Mouse (Mus musculus): Measurements from ENCODE around the gene Dnajc5. TPM values are rescaled to one million over a fixed set of nuclear protein-coding genes. Genes with fewer than 3 reads are reported as not detected.
A peak's percentile ranks its signal among the peaks of the same experiment; 100 is the strongest.

Gene Dnajc5
- total RNA-seq, 1 experiment from 2014 or later = 101 TPM

DNA sequence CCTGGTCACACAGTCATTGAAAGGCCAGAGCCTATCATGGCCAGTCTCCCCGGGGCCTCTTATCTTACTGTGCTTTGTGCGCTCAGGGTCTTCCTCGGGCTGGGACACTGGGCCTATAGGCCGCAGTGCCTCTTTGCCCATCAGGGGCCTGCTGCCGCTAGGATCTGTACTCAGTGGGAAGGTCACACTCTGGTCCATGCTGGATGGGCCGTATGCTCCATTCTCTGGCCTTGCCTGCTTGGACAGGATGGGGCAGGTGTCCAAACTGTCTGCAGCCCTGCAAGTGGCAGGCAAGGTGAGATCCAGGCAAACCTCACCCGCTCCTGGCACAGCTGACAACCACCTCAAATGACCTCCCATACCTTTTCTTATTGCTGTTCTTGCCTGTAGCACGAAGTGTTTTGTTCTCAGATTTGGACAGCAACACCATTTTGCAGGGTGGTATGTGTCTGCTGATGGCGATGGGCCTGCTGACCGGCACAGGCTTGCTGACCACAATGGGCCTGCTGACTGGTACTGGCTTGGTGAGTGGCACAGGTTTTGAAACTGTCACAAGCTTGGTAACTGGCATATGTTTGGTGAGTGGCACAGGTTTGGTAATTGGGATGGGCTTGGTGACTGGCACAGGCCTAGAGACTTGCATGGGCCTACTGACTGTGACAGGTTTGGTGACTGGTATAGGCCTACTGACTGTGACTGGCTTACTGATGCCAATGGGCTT is 68.9 kb downstream of the Dnajc5 start:
- DNase-seq = no peak

DNA sequence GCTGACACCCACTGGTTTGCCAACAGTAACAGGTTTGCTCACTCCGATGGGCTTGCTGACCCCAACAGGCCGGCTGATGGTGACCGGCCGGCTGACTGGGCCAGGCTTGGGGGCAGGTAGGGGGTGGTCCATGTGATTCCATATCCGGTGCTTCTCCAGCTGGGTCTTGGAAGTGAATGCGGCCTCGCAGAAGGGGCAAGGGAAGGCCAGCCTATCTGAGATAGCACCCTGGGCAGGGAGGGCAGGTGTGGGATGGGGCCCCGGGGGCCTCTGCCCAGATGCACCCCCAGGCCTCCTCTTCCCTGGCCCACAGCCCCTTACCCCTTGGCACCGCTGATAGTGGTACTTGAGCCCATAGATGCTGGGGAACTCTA is 69.4 kb downstream of the Dnajc5 start:
- no peak for DNase-seq

DNA sequence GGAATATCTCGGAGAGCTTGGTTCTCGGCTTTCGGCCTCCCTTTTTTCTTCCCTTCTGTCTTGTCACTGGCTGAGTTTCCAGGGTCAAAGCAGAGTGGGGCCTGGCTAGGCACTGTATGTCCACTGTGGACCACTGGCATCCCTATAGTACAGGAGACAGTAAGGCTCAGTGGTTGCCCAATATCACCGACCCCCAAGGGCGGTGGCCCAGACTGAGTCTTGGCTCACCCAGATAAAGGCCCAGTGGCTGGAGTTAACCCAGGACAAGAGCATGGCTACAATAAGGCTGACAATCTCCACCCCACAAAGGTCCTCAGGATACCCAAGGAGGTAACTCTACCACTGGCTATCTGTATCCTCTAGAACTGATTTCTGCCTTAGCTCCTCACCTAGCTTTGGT is 70.2 kb downstream of the Dnajc5 start:
- no peak for DNase-seq

DNA sequence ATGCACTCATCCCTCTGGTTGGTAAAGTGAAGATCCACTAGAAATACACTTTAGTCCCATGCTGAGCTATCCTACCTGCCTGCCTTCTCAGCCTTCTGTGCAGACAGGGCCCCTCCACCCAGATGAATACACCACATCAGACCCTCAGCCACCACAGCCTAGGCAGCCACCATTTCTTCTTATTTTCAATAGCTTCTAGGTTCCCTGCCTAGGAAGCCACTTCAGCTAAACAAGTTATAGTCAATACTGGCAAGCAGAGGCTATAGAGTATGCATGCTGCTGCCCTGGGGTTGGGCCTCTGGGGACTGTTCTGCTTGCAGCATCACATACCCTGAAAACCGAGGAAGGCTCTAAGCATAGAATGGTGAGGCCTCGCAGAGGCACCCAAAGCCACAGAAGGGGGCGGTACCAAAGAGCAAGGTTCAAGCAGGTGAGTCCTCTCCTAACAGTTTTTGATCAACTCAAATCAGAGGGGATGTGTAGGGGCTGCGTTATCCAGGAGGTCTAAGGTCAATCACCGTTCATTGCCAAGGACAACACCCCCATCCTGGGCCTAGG is 71.3 kb downstream of the Dnajc5 start, which contains the start of gene Prpf6:
Gene Prpf6, plus strand, starts transcription at position 341 of the 558 bp plus-strand sequence.
- no peak for DNase-seq

DNA sequence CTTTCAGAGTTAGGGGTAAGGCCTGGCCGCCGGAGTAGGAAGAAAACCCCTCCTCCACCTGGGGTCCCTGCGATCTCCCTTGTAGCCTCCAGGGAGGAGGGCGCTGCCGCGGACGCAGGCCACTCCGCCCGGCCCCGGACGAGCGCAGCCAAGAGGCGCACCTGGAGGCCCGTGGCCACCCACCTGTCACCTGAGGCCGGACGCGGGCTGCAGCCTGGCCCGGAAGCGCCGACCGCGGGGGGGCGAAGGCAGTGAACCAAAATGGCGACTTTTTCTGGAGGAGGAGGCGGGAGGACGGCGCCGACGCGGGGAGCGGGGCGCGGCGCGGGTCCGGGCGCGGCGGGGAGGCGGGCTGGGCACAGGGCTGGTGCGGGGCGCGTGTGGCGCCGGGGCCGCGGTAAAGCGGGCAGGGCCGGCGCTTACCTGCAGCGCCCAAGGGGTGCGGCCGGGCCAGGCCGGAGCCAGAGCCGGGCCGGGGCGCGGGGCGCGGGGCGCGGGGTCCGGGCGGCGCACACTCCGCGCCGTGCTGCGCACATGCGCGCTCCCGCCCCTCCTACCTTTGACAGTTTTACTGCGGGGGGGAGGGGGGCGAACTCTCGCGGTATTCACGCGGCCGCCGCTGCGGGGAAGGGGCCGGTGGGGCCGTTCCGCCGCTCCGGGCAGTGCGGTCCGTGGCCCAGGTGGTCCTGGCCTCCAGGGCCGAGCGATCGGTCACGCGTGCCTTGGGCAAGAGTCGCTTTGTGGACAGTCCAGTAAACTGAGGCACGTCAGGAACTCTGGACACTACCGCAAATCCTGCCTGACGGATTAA is 72.2 kb downstream of the Dnajc5 start, which contains the start of gene Zfp512b:
Gene Zfp512b, minus strand, starts transcription at position 573 of the 811 bp plus-strand sequence.
- DNase-seq = peak; percentile 73

DNA sequence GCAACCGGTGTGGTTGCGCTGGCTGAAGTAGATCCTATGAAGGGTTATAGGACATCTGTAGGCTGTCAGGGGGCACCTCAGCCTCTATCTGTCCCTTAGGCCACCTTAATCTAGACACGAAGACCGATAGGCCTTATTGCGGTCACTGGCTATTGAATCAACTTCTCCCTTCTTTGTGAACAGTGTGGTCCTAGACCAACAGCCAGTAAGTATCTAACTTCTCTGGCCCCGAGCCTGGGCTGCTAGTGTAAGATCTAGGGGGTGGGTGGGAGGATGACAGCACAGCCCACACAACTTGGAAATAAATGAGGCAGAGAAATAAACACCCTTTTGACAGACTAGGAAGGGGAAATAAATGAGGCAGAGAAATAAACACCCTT is 72.7 kb downstream of the Dnajc5 start:
- DNase-seq = no peak

DNA sequence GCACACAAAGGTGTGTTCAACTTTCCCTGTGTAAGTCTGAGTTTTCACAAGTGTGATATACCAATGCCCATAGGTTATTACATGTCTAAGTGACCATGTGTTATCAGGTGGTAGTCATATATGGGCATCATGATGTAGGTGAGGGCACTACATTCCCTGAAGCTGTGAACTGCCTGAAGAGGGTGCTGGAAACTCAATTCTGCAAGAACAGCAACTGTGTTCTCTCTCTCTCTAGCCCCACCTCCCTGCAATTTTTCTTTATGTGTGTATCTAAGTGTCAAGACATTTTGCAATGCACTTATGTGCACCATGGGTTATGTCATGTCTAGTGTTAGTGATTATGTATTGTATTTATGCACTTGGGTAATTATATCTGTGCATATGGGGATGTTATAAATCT is 73.7 kb downstream of the Dnajc5 start:
- no peak for DNase-seq

DNA sequence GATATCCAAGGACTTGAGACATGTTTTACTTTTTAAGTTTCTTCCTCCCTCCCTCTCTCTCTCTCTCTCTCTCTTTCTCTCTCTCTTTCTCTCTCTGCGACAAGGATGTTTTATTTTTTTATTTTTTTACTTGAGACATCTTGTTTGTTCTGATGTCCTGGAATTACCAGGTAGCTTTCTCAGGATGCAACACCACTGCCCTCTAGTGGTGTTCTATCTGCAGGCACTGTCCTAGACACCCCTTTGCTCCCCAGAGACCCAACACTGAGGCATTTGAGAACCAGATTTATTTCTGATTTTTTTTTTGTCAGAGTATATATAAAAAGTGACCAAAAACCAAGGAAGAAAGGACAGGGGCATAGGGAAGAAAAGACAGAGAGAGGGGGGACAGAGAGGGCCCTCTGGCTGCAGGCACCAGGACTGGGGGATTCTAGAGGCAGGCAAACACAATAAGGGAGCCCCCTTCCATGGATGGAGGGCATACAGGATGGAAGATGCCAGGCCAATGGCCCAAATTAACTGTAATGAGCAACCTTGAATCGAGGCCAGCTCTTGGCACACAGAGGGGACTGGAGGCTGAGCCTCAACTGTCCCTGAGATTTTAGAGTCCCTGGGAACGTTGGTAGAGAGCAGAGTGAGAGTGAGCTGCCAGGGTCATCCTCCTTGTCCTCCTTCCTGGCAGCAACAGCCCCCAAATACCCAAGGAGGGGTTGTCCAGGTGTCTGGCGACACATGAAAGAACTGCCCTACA is 74.8 kb downstream of the Dnajc5 start:
- peak; percentile 75 for DNase-seq

DNA sequence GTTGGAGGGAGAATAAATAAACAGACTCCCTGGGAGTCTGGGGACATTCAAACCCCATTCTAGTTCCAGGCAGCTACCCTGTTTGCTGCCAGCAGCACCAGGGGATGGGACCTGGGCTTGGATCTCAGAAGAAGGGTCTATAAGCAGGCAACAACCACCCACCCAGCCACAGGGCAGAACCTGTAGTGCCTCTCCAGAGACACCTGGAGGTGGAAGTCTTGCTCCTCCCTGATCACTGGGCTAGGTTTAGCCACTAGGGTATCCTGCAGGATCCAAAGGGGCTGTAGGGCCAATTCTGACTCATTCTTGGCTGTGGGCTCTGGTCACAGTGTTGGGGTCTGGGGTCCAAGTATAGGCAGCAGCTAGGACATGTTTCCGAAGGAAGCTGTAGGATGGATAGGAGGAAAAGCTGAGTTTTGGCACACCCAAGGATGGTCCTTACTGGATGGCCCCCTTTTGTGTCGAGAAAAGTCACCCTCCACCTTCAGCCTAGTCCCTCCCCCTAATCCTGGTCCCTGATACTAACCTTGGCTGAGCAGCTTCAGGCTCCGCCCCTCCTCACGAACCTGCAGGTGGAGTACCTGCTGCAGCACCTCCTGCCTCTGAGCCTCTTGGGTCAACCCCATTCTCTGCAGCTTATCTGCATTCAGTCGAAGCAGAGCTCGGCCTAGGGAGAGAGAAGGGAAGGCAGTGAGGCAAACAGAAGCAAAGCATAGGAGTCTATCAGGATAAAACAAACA is 76.1 kb downstream of the Dnajc5 start:
- DNase-seq = no peak

DNA sequence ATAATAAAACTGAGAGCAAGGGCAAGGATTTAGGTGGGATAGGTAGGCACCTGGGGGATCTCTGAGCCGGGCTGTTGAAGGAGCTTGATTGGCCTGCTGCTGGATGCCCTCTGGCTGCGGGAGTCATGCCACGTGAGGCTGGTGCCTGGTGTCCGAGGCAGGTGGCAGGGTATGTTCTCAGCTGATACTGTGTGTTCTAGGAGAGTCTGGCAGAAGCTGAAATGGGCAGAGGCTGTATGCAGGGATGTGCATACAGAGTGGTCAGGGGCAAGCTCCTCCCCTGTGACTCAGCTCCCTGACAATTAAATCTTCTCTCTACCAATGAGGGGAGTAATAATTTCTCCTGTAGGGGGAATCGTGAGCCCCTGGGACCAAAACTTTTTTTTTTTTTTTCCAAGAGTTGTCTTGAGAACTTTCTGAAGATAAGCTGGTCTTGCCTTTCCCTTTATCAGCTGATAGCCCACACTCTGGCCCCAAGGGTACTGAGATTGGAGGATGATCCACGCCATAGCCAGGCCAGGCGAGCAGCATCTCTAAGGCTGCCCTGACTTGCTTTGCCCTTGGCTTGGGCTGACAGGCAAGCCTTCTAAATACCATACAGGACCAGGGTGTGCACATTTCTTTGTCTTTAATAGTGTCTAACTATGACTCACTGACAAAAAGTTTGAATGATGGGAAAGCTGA is 77.2 kb downstream of the Dnajc5 start:
- DNase-seq = no peak

DNA sequence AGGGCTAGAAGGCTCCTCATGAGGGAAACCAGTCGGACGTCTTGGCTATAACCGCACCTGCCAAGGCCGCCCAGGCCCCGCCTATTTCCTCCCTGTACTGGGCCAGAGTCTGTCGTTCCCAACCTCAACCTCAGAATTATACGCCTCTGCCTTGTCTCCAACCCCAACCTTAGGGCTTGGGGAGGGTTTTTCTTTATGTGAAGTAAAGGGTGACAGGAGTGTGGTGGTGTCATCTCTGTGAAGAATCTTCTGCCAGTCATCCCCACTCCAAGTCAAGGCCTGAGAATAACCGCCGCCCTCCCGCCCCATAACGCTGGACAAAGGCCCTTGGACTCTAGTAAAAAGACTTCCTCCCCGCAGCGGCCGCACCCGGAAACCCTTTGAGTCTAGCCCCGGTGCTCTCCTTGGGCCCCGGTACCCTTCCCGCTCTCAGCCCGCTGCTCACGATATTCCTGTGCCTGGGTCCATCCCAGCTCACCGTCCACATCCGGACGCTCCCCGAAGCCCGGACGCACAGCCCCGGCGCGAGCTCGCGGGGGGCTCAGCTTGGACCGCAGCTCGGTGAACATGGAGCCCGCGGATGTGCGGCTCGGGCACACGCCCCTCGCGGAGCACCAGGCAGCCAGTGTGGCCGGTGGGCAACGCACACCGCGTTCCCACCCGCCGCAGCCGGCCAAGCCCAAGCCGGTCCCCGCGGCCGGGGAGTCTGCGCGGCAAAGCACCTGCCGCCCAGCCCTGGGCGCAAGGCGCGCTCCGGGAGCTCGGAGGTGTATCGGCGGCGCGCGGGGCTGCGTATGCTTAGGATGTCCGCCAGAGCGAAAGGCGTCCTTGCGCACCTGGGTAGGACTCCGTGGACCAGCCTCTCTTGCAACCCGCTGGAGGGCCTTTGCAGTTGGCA is 78.4 kb downstream of the Dnajc5 start, which contains the start of gene Samd10:
Gene Samd10, minus strand, starts transcription at position 759 of the 898 bp plus-strand sequence.
- DNase-seq = peak; percentile 67

DNA sequence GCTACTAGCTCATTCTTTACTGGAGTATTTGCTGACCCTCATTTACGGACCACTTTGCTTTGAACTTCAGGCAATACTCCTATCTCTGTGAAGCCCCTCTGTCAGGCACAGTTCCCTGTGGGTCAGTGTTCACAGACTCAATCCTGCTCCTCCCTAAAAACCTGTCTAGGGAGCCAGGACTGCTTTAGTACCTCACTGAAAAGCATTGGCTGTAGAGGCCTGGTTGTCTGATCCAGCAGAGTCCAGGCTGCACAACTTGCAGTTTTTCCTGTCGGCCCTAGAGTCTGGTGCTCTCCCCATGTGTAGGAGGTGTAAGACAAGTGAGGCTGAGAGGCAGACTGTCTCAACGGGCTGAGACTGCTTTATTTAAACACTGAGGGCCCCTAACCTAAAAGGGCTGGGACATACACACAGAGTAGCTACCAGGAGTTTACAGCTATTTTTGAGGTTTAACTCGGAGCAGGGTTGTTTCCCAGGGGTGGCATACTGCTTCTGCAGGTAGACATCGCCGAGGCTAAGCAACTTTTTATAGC is 80.0 kb downstream of the Dnajc5 start:
- no peak for DNase-seq

DNA sequence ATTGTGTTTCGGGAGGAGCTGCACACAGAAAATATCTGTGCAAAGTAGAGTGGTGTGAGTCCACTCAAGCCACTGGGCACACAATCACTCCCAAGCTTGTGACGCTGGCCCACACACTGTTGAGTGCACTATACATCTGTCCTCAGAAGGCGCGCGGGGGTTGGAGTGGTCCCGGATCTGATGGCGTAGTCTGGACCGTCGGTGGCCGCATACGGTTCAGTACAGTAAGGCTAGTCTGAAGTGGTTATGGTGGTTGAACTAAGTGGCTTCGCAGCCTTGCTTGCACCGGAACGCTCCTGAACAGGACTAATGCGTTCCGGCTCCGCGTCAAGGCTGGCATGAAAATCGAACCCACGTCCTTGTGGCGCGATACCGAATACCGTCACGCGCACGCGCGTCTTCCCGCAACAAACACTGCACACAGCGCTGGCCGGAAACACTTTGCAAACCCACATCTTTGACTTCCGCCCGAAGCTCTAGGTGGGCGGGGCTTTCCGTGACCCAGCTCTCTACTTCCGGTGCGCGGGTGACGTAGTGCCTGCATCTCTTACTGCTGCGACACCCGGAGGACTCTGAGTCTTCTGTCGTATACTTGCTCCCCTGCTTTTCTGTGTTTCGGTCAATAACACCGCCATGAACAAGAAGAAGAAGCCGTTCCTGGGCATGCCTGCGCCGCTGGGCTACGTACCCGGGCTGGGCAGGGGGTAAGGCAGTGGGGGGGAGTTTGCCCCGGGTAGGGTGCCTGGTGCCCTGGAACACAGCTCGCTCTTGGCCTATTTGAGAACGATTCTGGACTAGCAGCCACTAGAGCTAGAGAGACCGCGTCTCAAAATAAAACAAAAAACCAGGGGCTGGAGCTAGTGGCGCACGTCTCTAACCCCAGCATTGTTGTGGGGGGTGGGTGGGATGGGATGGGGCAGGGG is 80.8 kb downstream of the Dnajc5 start:
- DNase-seq = peak; percentile 96

DNA sequence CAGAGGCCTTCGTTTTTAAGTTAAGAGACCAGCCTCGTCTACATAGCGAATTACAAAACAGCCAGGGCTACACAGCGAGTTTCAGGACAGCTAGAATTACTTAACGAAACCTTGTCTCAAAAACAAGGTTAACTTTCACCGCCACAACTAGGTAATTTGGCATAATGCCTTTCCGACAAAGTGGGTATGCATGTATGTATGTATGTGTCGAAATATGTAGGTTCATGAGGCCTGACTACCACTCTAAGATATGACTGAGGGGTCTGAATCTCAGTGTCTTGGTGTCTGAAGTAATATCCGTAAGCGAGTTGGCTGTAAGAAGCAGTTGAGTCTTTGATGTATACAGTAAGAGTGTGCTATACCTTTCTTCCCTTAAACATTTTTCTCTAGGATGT is 81.5 kb downstream of the Dnajc5 start:
- no peak for DNase-seq

DNA sequence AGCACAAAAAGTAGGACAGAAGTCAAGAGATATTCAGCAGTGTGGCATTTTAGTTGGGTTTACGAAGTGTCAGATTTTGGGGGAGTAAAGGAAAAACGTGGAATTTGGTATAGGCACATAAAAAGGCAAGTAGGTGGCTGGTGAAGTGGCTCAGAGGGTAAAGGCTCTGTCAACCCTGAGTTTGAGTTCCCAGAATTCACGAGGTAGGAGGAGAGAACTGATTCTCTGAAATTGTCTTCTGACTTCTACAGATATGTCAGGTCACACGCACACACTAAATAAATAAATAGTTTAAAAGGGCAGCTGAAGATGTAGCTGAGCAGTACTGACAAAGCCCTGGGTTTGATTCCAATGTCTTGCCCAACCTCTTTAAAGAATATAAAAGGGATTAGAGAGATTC is 82.1 kb downstream of the Dnajc5 start:
- no peak for DNase-seq

Data from adrenal gland, postnatal 25 days (tissue).